Mouse (Mus musculus): Measurements from ENCODE around the gene Tmem82. TPM values are rescaled to one million over a fixed set of nuclear protein-coding genes. Genes with fewer than 3 reads are reported as not detected.

Tmem82 gene
- polyA plus RNA-seq, 1 experiment from 2014 or later: 0.17 TPM

GRCm38 (mm10) chr4:141656932-141657331, 38.5 kb upstream of the Tmem82 start:
- Histone ChIP-seq H3K4me3 (ENCODE audit: low read depth, low read length) (no peak overlapping the region), H3K27me3 (ENCODE audit: control insufficient read depth, insufficient read depth, low read length) (no peaks in the 10 kb centered on the region), H3K36me3 (replicated peaks; ENCODE audit: control insufficient read depth, insufficient read depth, low read depth, low read length) (no peaks in the 10 kb centered on the region), H3K9me3 (replicated peaks; ENCODE audit: control insufficient read depth, low read length) (no peaks in the 10 kb centered on the region), H3K9ac (replicated peaks; ENCODE audit: low read length) (no peak overlapping the region), H3K4me1 (ENCODE audit: control insufficient read depth, insufficient read depth, low read length) (no peaks in the 10 kb centered on the region), H3K4me2 (ENCODE audit: low read depth, low read length) (no peak overlapping the region), H3K27ac (replicated peaks; ENCODE audit: low read depth, low read length) (no peak overlapping the region)
- ATAC-seq (replicated peaks; ENCODE audit: insufficient number of reproducible peaks, low FRiP score, low TSS enrichment, low read depth) (no peak), DNase-seq (ENCODE audit: low spot score) (no peak)
- 83% methylated on average over 8 of the region's 8 CpGs for WGBS

- ATAC-seq (replicated peaks; ENCODE audit: insufficient number of reproducible peaks, low FRiP score, low TSS enrichment, low read depth) (no peak), DNase-seq (ENCODE audit: low spot score) (no peak)
- H3K27me3 ChIP-seq (ENCODE audit: control insufficient read depth, insufficient read depth, low read length): no peaks in the 10 kb centered on the region
- H3K4me3 ChIP-seq (ENCODE audit: low read depth, low read length): no peak overlapping the region
- no peak overlapping the region for H3K9ac ChIP-seq (replicated peaks; ENCODE audit: low read length)
- H3K9me3 ChIP-seq (replicated peaks; ENCODE audit: control insufficient read depth, low read length): no peaks in the 10 kb centered on the region
- no peak overlapping the region for H3K27ac ChIP-seq (replicated peaks; ENCODE audit: low read depth, low read length)
- H3K36me3 ChIP-seq (replicated peaks; ENCODE audit: control insufficient read depth, insufficient read depth, low read depth, low read length): no peaks in the 10 kb centered on the region
- H3K4me1 ChIP-seq (ENCODE audit: control insufficient read depth, insufficient read depth, low read length): no peaks in the 10 kb centered on the region
- H3K4me2 ChIP-seq (ENCODE audit: low read depth, low read length): no peak overlapping the region
- 88% methylated on average over 12 of the region's 12 CpGs for WGBS
Measured at GRCm38 (mm10) chr4:141655908-141656608, 37.6 kb upstream of the Tmem82 start.

DNA sequence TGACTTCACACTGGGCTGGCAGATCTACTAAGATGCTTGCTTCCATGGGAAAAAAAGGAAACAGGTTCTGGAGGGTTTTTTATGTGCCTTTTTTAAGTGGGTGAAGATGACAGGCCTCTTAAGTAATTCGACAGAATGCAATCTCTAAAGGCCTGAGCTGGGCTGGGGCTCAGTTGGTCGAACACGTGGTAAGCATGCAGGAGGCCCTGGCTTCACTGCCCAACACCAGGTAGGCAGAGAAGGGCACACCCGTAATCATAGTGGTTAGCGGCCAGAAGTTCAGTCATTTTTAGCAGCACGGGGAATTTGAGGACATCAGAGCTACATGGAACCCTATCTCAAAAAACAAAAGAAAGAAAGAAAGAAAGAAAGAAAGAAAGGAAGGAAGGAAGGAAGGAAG, 36.1 kb upstream of the Tmem82 start:
- no peak overlapping the region for H3K27ac ChIP-seq (replicated peaks; ENCODE audit: low read depth, low read length)
- no peaks in the 10 kb centered on the region for H3K36me3 ChIP-seq (replicated peaks; ENCODE audit: control insufficient read depth, insufficient read depth, low read depth, low read length)

DNA sequence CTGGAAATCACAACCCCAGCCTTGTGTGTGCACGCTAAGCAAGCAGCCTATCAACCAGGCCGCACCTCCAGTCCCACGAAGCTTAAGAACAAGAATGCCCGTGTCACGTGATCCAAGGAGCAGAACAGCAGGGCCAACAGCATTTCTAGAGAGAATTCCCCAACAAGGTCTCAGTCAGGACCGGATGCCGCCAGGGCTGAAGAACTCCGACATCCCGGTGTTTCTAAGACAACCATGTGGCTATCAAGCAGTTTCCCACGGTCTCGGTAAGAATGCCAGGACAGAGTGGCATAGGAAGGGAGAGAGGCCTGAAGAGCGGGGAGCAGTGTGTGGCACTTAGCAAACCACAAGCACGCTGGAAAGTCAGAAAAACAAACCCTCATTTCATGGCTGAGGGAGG, 35.4 kb upstream of the Tmem82 start:
- H3K4me3 ChIP-seq (ENCODE audit: low read depth, low read length): no peak overlapping the region
- DNase-seq (ENCODE audit: low spot score) (no peak), ATAC-seq (replicated peaks; ENCODE audit: insufficient number of reproducible peaks, low FRiP score, low TSS enrichment, low read depth) (no peak)
- H3K4me1 ChIP-seq (ENCODE audit: control insufficient read depth, insufficient read depth, low read length): no peaks in the 10 kb centered on the region
- H3K9me3 ChIP-seq (replicated peaks; ENCODE audit: control insufficient read depth, low read length): no peaks in the 10 kb centered on the region
- H3K9ac ChIP-seq (replicated peaks; ENCODE audit: low read length): no peak overlapping the region
- H3K27me3 ChIP-seq (ENCODE audit: control insufficient read depth, insufficient read depth, low read length): no peaks in the 10 kb centered on the region
- no peak overlapping the region for H3K27ac ChIP-seq (replicated peaks; ENCODE audit: low read depth, low read length)
- H3K36me3 ChIP-seq (replicated peaks; ENCODE audit: control insufficient read depth, insufficient read depth, low read depth, low read length): no peaks in the 10 kb centered on the region; the same call in 1 of the 2 replicates
- 93% methylated on average over 13 of the region's 13 CpGs for WGBS
- no peak overlapping the region for H3K4me2 ChIP-seq (ENCODE audit: low read depth, low read length)

More for the DNA sequence above, 36.1 kb upstream of the Tmem82 start:
- Histone ChIP-seq H3K4me3 (ENCODE audit: low read depth, low read length) (no peak overlapping the region), H3K27me3 (ENCODE audit: control insufficient read depth, insufficient read depth, low read length) (no peaks in the 10 kb centered on the region), H3K9ac (replicated peaks; ENCODE audit: low read length) (no peak overlapping the region), H3K4me1 (ENCODE audit: control insufficient read depth, insufficient read depth, low read length) (no peaks in the 10 kb centered on the region), H3K4me2 (ENCODE audit: low read depth, low read length) (no peak overlapping the region), H3K9me3 (replicated peaks; ENCODE audit: control insufficient read depth, low read length) (no peaks in the 10 kb centered on the region)
- WGBS: 89% methylated on average over 6 of the region's 6 CpGs
- no peak for DNase-seq (ENCODE audit: low spot score)
- ATAC-seq (replicated peaks; ENCODE audit: insufficient number of reproducible peaks, low FRiP score, low TSS enrichment, low read depth): no peak

- no peak overlapping the region for H3K4me2 ChIP-seq (ENCODE audit: low read depth, low read length)
- WGBS: 90% methylated on average over 8 of the region's 8 CpGs
- no peak overlapping the region for H3K4me3 ChIP-seq (ENCODE audit: low read depth, low read length)
- no peaks in the 10 kb centered on the region for H3K4me1 ChIP-seq (ENCODE audit: control insufficient read depth, insufficient read depth, low read length)
- no peaks in the 10 kb centered on the region for H3K27me3 ChIP-seq (ENCODE audit: control insufficient read depth, insufficient read depth, low read length)
- DNase-seq (ENCODE audit: low spot score) (no peak), ATAC-seq (replicated peaks; ENCODE audit: insufficient number of reproducible peaks, low FRiP score, low TSS enrichment, low read depth) (no peak)
- H3K27ac ChIP-seq (replicated peaks; ENCODE audit: low read depth, low read length): no peak overlapping the region
- no peak overlapping the region for H3K9ac ChIP-seq (replicated peaks; ENCODE audit: low read length)
- H3K9me3 ChIP-seq (replicated peaks; ENCODE audit: control insufficient read depth, low read length): no peaks in the 10 kb centered on the region
- no peaks in the 10 kb centered on the region; the same call in 1 of the 2 replicates for H3K36me3 ChIP-seq (replicated peaks; ENCODE audit: control insufficient read depth, insufficient read depth, low read depth, low read length)
Measured at GRCm38 (mm10) chr4:141653044-141653443, 34.6 kb upstream of the Tmem82 start.

GRCm38 (mm10) chr4:141651944-141652343, 33.5 kb upstream of the Tmem82 start:
- Histone ChIP-seq H3K4me1 (ENCODE audit: control insufficient read depth, insufficient read depth, low read length) (no peaks in the 10 kb centered on the region), H3K27ac (replicated peaks; ENCODE audit: low read depth, low read length) (no peak overlapping the region), H3K27me3 (ENCODE audit: control insufficient read depth, insufficient read depth, low read length) (no peaks in the 10 kb centered on the region), H3K9me3 (replicated peaks; ENCODE audit: control insufficient read depth, low read length) (no peaks in the 10 kb centered on the region), H3K4me2 (ENCODE audit: low read depth, low read length) (no peak overlapping the region), H3K4me3 (ENCODE audit: low read depth, low read length) (no peak overlapping the region), H3K9ac (replicated peaks; ENCODE audit: low read length) (no peak overlapping the region), H3K36me3 (replicated peaks; ENCODE audit: control insufficient read depth, insufficient read depth, low read depth, low read length) (no peaks in the 10 kb centered on the region; the same call in 1 of the 2 replicates)
- 88% methylated on average over 10 of the region's 10 CpGs for WGBS
- DNase-seq (ENCODE audit: low spot score): no peak
- no peak for ATAC-seq (replicated peaks; ENCODE audit: insufficient number of reproducible peaks, low FRiP score, low TSS enrichment, low read depth)

- WGBS: 88% methylated on average over 6 of the region's 6 CpGs
- H3K36me3 ChIP-seq (replicated peaks; ENCODE audit: control insufficient read depth, insufficient read depth, low read depth, low read length): no peaks in the 10 kb centered on the region; the same call in 1 of the 2 replicates
Measured at GRCm38 (mm10) chr4:141651286-141651685, 32.9 kb upstream of the Tmem82 start.

DNA sequence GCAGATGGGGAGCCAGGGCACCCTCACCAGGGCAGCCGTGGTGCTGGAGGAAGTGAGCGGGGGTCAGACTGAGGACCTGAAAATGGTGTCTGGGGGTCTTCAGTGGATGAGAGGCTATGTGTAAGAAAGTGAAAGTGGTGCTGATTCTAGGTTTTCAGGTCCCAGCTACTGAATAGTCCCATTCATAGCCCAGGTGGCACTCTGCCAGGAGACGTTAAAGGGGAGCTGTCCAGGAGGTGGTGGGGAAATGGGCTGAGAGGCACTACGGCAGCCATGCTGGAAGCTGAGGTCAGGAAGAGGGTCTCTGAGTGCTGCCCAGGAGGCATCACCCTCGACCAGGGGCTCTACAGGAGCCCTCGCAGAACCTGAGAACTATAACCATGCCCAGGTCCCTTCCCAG, 30.8 kb upstream of the Tmem82 start:
- no peak overlapping the region for H3K9ac ChIP-seq (replicated peaks; ENCODE audit: low read length)
- 70% methylated on average over 6 of the region's 6 CpGs for WGBS
- ATAC-seq (replicated peaks; ENCODE audit: insufficient number of reproducible peaks, low FRiP score, low TSS enrichment, low read depth) (no peak), DNase-seq (ENCODE audit: low spot score) (no peak)
- no peak overlapping the region for H3K27ac ChIP-seq (replicated peaks; ENCODE audit: low read depth, low read length)
- no peak overlapping the region for H3K4me2 ChIP-seq (ENCODE audit: low read depth, low read length)
- no peaks in the 10 kb centered on the region for H3K9me3 ChIP-seq (replicated peaks; ENCODE audit: control insufficient read depth, low read length)
- no peaks in the 10 kb centered on the region for H3K4me1 ChIP-seq (ENCODE audit: control insufficient read depth, insufficient read depth, low read length)
- H3K27me3 ChIP-seq (ENCODE audit: control insufficient read depth, insufficient read depth, low read length): no peaks in the 10 kb centered on the region
- H3K4me3 ChIP-seq (ENCODE audit: low read depth, low read length): no peak overlapping the region
- H3K36me3 ChIP-seq (replicated peaks; ENCODE audit: control insufficient read depth, insufficient read depth, low read depth, low read length): no peaks in the 10 kb centered on the region; the same call in 1 of the 2 replicates

More at GRCm38 (mm10) chr4:141651286-141651685, 32.9 kb upstream of the Tmem82 start:
- Histone ChIP-seq H3K4me3 (ENCODE audit: low read depth, low read length) (no peak overlapping the region), H3K27me3 (ENCODE audit: control insufficient read depth, insufficient read depth, low read length) (no peaks in the 10 kb centered on the region), H3K4me2 (ENCODE audit: low read depth, low read length) (no peak overlapping the region), H3K9me3 (replicated peaks; ENCODE audit: control insufficient read depth, low read length) (no peaks in the 10 kb centered on the region), H3K9ac (replicated peaks; ENCODE audit: low read length) (no peak overlapping the region), H3K4me1 (ENCODE audit: control insufficient read depth, insufficient read depth, low read length) (no peaks in the 10 kb centered on the region), H3K27ac (replicated peaks; ENCODE audit: low read depth, low read length) (no peak overlapping the region)
- ATAC-seq (replicated peaks; ENCODE audit: insufficient number of reproducible peaks, low FRiP score, low TSS enrichment, low read depth): no peak
- no peak for DNase-seq (ENCODE audit: low spot score)

Data from embryonic facial prominence, embryonic 11.5 days (tissue).